Mouse (Mus musculus) forebrain, embryonic 14.5 days (tissue): ENCODE data around the gene Tulp3. TPM values are rescaled to one million over a fixed set of nuclear protein-coding genes. Genes with fewer than 3 reads are reported as not detected.
A peak's percentile ranks its signal among the peaks of the same experiment; 100 is the strongest.
"Not testable (repeated sequence)": the region's sequence is repeated elsewhere in the genome, so short reads cannot be mapped to it uniquely, and the experiment has no call there.

Experiments
- ATAC-seq: fragments of 200-750 bp; cut with Nextera tagmentation; 2 replicates; pipeline ENCODE4 v1.8.0; 2017; ENCODE audit warnings: mild to moderate bottlenecking, moderate library complexity
- DNase-seq: peaks from one replicate; pipeline ENCODE4 v3.0.0-alpha.2; 2015; ENCODE audit warnings: low spot score
- H3K27ac ChIP-seq: fragments of 300-500 bp; sonication (generic); 2 replicates; pipeline ENCODE4 v1.5.1; 2014; ENCODE audit warnings: low read depth, mild to moderate bottlenecking, control low read depth, low read length, moderate library complexity
- H3K27me3 ChIP-seq: fragments of 300-500 bp; sonication (generic); replicated peaks from 2 replicates; pipeline ENCODE4 v1.6.1; 2014; ENCODE audit warnings: low read length, control low read depth, mixed read lengths; ENCODE audit not compliant: control insufficient read depth, insufficient read depth
- H3K36me3 ChIP-seq: fragments of 300-500 bp; sonication (generic); 2 replicates; pipeline ENCODE4 v1.6.1; 2014; ENCODE audit warnings: low read length, control low read depth; ENCODE audit not compliant: control insufficient read depth, insufficient read depth
- H3K4me1 ChIP-seq: fragments of 300-500 bp; sonication (generic); 2 replicates; pipeline ENCODE4 v1.6.1; 2014; ENCODE audit warnings: antibody characterized with exemption, low read length, control low read depth; ENCODE audit not compliant: control insufficient read depth, insufficient read depth
- H3K4me2 ChIP-seq: fragments of 300-500 bp; sonication (generic); 2 replicates; pipeline ENCODE4 v1.6.1; 2014; ENCODE audit warnings: mild to moderate bottlenecking, control low read depth, low read length
- H3K4me3 ChIP-seq: fragments of 300-500 bp; sonication (generic); 2 replicates; pipeline ENCODE4 v1.5.1; 2014; ENCODE audit warnings: low read depth, low read length, control low read depth
- H3K9ac ChIP-seq: fragments of 300-500 bp; sonication (generic); 2 replicates; pipeline ENCODE4 v1.6.1; 2014; ENCODE audit warnings: mild to moderate bottlenecking, low read length, control low read depth, moderate library complexity
- H3K9me3 ChIP-seq: fragments of 300-500 bp; sonication (generic); replicated peaks from 2 replicates; pipeline ENCODE4 v1.6.1; 2016; ENCODE audit warnings: low read length, control low read depth, mixed read lengths; ENCODE audit not compliant: control insufficient read depth
- WGBS: fragments of 180-500 bp; shearing (Covaris S2); extraction: QIAGEN DNeasy Blood & Tissue Kit; methylation state at CpG from one replicate; pipeline ENCODE4 v1.1.7; 2014; 5-methylcytosine and 5-hydroxymethylcytosine counted together
- polyA plus RNA-seq: library from polyadenylated mRNA; unstranded; fragments of >200 nt; fragmentation: Nextera tagmentation; extraction: Ambion mirVana; gene quantifications from 2 replicates; pipeline ENCODE4 v1.2.1, GENCODE M21; 2014

The Tulp3 gene
- polyA plus RNA-seq, 1 experiment from 2014 or later = 10.4 TPM

DNA sequence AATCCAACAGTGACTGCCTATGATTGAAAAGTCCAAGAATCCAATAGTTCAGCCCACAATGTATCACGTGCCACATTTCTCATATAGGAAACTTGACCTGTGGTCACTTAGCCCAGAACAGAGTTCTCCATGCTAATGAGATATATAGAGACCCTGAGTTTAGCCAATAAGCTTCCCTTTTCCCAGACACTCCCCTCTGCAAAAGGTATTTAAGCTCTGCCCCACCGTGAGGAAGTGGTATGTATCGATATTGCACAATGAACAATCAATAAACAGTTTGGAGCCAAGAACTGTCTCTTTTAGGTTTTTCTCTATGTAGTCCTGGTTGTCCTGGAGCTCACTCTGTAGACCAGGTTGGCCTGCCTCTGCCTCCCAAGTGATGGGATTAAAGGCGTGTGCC, 50.9 kb downstream of the Tulp3 start:
- Histone ChIP-seq H3K4me1 (peaks cover 6% of the 10 kb centered on the region), H3K4me2 (no peak overlapping the region), H3K27ac (no peak overlapping the region), H3K4me3 (no peak overlapping the region), H3K9me3 (no peaks in the 10 kb centered on the region), H3K27me3 (peaks cover 24% of the 10 kb centered on the region), H3K9ac (no peak overlapping the region), H3K36me3 (no peaks in the 10 kb centered on the region)
- WGBS = 75% methylated on average over 4 of the region's 4 CpGs
- no peak for DNase-seq
- no peak for ATAC-seq

DNA sequence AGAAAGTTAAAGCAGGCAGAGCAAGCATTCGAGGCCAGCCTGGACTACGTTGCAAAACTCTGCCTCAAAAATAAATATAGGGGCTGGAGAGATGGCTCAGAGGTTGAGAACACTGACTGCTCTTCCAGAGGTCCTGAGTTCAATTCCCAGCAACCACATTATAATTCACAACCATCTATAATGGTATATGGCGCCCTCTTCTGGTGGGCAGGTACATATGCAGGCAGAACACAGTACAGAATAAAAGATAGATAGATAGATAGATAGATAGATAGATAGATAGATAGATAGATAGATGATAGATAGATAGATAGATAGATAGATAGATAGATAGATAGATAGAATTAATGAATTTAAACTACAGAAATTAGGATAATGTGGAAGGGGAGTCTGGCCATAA, 53.0 kb downstream of the Tulp3 start:
- 75% methylated on average over 3 of the region's 3 CpGs for WGBS
- not testable (repeated sequence) for ATAC-seq
- H3K27me3 ChIP-seq = peaks cover 44% of the 10 kb centered on the region

DNA sequence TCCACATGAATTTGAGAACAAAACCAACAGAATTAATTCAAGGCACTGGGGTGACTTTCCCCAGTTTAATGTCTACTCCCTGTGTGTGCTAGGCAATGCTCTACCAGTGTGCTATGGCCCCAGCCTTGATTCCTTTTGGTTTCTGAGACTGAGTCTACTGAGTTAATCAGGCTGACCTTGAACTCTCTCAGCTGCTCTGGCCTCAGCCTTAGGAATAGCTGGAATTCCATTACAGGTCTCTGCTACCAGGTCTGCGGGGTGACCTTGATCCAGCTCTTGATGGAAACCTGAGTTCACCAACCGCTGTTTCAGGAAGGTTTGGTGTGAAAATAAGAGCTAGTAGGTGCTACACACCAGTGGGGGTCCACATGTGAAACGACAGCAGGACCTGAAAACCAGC, 53.8 kb downstream of the Tulp3 start:
- H3K9me3 ChIP-seq = no peaks in the 10 kb centered on the region
- H3K36me3 ChIP-seq = no peaks in the 10 kb centered on the region
- ATAC-seq (no peak), DNase-seq (no peak)
- no peak overlapping the region for H3K4me2 ChIP-seq
- peaks cover 47% of the 10 kb centered on the region for H3K27me3 ChIP-seq
- 86% methylated on average over 3 of the region's 3 CpGs for WGBS
- H3K27ac ChIP-seq = no peak overlapping the region
- H3K4me3 ChIP-seq = no peak overlapping the region
- peaks cover 16% of the 10 kb centered on the region for H3K4me1 ChIP-seq
- H3K9ac ChIP-seq = no peak overlapping the region

More for the DNA sequence above, 53.0 kb downstream of the Tulp3 start:
- H3K4me2 ChIP-seq, H3K27ac ChIP-seq, H3K9ac ChIP-seq, H3K9me3 ChIP-seq, DNase-seq, H3K4me3 ChIP-seq, H3K36me3 ChIP-seq: not testable (repeated sequence)
- peaks cover 13% of the 10 kb centered on the region for H3K4me1 ChIP-seq

DNA sequence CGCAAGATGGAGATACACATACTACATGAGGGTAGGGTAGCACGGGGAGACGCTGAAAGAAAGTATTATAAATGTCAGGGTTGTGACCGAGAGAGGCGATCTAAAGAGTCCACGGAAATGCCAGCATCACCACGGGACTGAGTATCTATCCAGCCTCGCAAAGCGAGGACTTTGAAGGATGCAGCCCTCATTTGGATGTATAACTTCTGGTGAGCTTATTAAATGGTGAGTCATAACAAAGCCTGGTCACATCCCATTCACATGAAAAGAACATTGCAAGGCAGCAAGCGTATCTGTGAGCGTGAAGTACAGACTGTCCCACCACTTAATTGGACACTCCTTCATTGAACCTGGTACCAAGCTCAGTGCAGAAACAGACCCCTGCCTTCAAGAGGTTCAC, 54.2 kb downstream of the Tulp3 start:
- Histone ChIP-seq H3K4me3 (no peak overlapping the region), H3K27me3 (peaks cover 47% of the 10 kb centered on the region)

DNA sequence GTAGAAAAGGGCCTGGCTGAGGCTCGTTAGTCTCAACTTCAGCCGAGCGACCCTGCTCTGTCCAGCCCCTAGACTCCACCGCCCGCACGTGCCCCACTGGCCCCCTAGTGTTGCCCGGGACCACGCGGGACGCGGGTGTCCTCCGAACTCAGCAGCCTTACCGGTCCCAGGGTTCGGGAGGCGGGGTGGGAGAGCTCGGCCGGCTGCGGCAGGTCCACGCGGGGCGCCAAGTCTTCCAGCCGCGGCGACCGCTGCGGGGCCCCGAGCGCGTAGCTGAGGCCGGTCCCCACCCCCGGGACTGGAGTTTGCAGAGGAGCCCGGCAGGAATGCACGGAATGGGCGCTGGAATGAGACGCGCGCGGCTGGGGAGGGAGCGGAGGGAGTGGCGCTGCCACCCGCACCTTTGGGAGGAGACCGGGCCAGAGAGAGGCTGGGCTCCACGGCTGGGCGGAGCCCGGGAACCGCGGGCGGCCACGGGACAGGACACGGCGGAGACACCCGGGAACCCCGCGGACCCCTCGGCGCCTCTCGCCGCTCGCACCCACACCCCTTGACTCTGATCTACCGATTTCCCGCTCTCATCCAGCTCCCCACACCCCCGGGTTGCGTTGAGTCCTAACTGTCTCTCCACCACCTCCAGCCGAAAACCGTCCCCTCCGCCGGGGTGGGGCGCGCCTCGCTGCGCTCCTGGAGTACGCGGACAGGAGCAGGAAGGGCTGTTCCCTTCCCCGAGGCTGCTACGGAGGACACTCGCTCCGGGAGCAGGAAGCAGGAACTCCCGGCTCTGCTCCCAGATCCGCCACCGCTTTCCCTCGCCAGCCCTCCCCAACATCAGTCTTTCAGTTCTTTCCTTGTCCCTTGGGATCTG, 55.3 kb downstream of the Tulp3 start, which contains the start of gene Tead4:
TSS of gene Tead4 (minus strand) at position 690 of the 868 bp plus-strand sequence.
- ATAC-seq (peak; percentile 59), DNase-seq (peak; percentile 43)
- WGBS = under 1% methylated on average over 72 of the region's 81 CpGs
- H3K27ac ChIP-seq = no peak within 1 kb of the TSS
- no peaks in the 10 kb centered on the region for H3K9me3 ChIP-seq
- peak within 1 kb of the TSS; percentile 100 for H3K4me2 ChIP-seq
- peaks cover 25% of the 10 kb centered on the region for H3K4me1 ChIP-seq
- H3K36me3 ChIP-seq = no peaks in the 10 kb centered on the region
- H3K4me3 ChIP-seq = peak within 1 kb of the TSS; percentile 59
- peaks cover 47% of the 10 kb centered on the region for H3K27me3 ChIP-seq
- peak within 1 kb of the TSS; percentile 64 for H3K9ac ChIP-seq

More for the DNA sequence above, 54.2 kb downstream of the Tulp3 start:
- H3K27ac ChIP-seq = no peak overlapping the region
- DNase-seq (no peak), ATAC-seq (no peak)
- WGBS = 43% methylated on average over 11 of the region's 11 CpGs
- H3K9ac ChIP-seq = no peak overlapping the region
- H3K4me2 ChIP-seq = peak overlapping the region; percentile 100; the same call in 1 of the 2 replicates
- no peaks in the 10 kb centered on the region for H3K9me3 ChIP-seq
- no peaks in the 10 kb centered on the region for H3K36me3 ChIP-seq
- peaks cover 21% of the 10 kb centered on the region for H3K4me1 ChIP-seq

DNA sequence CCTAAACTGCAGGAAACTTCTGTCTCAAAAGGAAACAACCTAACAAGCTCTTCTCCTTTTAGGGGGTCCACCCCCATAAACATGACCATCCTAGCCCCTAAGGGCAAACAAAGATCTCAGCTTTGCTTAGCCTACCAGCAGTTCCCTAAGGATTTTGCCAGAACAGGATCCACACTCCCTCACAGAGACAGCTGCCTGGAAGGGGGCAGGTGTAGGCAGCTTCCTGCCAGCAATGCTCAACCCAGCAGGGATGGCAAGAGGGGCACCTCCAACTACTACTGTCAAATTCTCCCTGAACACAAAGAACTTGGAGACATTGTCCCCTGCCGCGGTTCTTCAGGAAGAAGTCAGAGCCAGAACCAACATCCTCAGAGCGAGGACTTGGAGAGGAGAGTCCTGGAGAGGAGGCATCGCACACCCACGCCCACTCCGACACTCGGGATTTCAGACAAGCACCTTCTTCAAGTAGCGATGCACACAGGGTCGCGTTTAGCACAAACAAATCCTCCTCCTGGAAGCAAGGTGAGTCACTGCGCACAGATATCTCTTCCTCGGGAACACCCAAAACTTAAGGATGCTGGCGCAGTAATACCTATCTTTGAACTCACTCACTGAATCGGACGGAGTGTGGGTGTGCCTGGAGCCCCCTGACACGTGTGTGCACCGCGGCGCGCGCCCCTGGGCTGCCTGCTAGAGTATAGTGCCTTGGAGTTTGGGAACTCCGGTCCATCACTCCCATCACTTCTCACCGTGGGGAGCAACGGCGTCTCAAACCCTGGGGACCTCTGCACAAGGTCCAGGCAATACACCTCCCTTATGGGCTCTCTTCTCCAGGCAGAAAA, 56.1 kb downstream of the Tulp3 start:
- Histone ChIP-seq H3K4me3 (peak overlapping the region; percentile 59), H3K36me3 (no peaks in the 10 kb centered on the region), H3K27ac (no peak overlapping the region), H3K4me1 (peaks cover 25% of the 10 kb centered on the region), H3K4me2 (peak overlapping the region; percentile 100), H3K27me3 (peaks cover 47% of the 10 kb centered on the region), H3K9me3 (no peaks in the 10 kb centered on the region), H3K9ac (peak overlapping the region; percentile 64)
- WGBS = 2% methylated on average over 25 of the region's 25 CpGs
- DNase-seq (no peak), ATAC-seq (0 out of 2 replicates have a peak, but pooled peaks have one; percentile 7)

DNA sequence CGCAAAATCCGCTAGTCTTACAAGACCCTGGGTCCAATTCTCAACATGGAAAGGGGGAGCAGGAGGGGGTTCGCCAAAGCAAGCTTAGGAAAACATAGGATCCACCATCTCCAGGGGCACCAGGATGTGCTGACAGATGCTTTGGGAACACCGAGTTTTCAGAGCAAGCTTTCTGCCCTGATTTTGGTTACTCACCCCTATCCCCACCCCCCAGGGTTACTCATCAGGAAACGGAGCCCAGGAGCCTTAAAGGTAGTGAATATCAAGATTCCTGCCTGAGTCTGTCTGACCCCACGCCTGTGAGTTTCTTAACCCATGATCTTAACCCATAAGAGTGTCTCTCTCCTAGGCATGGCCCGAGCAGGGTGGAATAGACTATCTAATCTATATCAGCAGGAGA, 57.4 kb downstream of the Tulp3 start:
- DNase-seq (no peak), ATAC-seq (no peak)
- Histone ChIP-seq H3K4me2 (no peak overlapping the region), H3K9ac (no peak overlapping the region), H3K27ac (no peak overlapping the region), H3K4me3 (no peak overlapping the region), H3K9me3 (no peaks in the 10 kb centered on the region), H3K4me1 (peaks cover 25% of the 10 kb centered on the region), H3K36me3 (no peaks in the 10 kb centered on the region), H3K27me3 (peaks cover 47% of the 10 kb centered on the region)
- WGBS = 39% methylated on average over 7 of the region's 7 CpGs

DNA sequence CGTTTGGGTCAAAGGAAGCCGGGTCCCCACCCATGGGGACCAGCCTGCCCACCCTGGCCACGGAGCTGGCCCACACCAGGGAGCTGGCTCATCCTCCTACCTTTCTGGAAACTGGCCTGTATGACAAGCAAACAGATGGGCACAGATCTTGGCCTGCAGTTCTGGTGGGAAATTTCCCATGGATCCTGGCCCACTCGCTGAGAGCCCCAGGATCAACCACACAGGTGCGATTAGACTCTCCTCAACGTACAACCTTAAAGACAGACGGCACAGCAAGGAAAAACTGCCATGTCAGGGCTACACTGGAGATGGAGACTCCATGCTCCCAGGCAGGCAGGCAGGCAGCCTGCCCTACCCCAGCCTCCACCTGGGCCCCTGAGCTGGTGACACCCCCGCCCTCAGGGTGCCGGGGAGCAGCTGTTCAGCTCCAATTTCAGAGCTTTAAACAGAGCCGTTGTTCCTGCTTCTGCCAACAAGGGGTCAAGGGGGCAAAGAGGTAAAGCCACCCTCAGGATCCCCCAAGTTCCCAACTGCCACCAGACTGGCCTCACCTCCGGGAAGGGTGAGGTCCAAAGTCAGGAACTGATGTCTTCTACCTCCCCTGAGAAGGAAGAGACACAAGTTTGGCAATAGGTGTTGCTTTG, 58.8 kb downstream of the Tulp3 start:
- Histone ChIP-seq H3K4me1 (peaks cover 25% of the 10 kb centered on the region), H3K9ac (no peak overlapping the region), H3K4me3 (no peak overlapping the region), H3K36me3 (no peaks in the 10 kb centered on the region), H3K4me2 (no peak overlapping the region), H3K27me3 (peaks cover 43% of the 10 kb centered on the region), H3K27ac (no peak overlapping the region), H3K9me3 (no peaks in the 10 kb centered on the region)
- ATAC-seq (0 out of 2 replicates have a peak, but pooled peaks have one; percentile 6), DNase-seq (no peak)
- WGBS = 41% methylated on average over 11 of the region's 11 CpGs
